Mouse (Mus musculus): Measurements from ENCODE around the gene Myh2.

The Myh2 gene

DNA sequence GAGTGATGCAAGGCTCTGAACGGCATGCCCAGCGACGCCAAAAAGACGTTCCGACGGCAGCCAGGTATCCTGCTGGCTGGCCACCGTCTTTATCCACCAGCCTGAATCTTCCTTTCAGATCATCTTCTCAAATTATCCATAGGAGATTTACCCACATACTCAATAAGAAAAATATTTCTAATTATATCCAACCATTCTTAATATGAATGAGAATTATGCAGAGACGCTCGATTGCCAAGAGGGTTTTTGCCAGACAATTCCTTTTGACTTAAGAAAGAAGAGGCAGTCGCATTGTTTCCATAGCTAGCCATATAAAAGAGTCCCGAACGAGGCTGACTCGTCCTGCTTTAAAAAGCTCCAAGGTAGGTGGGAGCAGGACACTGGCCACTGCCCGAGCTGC, at the start of gene Myh2:
Gene Myh2 (plus strand): TSS at position 301 of the 400 bp plus-strand sequence.
- no peak for DNase-seq

DNA sequence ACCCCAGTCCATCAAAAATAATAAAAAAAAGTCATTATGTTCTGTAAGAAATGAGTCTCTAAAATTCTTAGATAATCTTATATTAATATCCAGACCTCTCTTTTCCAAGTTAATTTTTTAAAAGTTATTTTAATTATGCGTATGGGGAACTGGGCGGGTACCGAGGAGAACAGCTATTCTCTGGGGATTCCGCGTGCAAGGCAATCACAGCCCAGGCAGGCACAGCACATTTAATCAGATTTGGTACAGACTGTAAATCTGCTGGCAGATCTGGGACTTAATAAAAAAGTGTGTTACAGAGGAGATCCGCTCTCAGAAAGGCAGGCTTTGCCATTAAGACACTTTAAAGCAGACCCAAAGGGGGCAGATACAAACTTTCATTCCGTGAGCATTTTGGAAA, 45.9 kb upstream of the Myh2 start:
- DNase-seq: no peak

DNA sequence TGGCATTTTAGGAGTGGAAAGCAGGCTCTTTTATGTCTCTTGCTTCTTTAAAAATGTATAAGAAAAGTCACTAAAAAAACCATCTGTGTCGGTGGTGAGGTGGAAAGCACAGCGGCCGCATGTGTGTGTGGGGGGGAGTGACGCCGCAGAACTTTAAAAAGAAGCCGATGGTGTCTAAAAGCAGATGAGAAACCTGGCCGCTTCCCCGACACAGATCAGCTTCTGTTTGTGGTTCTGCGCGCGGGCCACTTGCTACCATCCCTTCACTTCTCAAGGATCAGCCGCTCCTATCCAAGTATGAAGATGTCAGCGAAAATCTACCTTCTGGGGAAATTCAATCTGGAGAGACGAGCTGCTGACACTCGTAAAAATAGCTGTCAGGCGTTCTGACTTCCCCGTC, 45.5 kb upstream of the Myh2 start:
- DNase-seq: no peak

DNA sequence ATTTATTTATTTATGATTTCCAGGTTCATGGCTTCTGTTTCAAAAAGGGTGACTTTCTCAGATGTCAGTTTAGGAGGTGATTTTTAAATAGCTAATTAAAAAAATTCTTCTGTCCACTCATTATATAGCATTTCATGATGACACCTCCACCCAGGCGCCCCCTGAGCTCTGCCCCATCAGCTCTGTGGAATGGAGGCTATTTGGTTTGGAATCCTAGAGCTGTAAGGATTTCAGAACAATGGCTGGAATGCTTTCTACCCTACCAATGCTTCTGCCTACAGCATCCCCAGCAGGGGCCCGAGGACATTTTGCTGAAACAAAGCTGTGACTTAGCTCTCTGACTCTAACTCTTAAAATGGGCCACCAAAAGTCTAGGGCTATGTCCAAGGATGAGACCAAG, 37.3 kb upstream of the Myh2 start:
- no peak for DNase-seq

DNA sequence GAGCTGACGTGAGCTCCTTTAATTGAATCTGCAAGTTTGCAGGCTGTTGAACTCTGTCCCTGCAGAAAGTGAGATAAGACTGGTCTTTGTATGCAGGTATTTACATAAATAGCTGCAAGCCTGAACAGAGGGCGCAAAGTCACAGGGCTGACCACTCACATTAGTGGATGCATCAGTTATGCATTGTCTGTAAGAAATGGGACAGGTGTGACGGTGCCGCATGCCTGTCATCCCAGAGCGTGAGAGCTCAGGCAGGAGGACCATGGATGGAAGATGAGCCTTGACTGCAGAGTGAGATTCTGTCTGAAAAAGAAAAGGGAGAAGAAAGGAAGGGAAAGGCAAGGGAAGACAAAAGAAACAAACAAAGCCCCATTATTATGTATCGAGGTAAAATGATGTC, 36.2 kb upstream of the Myh2 start:
- no peak for DNase-seq

DNA sequence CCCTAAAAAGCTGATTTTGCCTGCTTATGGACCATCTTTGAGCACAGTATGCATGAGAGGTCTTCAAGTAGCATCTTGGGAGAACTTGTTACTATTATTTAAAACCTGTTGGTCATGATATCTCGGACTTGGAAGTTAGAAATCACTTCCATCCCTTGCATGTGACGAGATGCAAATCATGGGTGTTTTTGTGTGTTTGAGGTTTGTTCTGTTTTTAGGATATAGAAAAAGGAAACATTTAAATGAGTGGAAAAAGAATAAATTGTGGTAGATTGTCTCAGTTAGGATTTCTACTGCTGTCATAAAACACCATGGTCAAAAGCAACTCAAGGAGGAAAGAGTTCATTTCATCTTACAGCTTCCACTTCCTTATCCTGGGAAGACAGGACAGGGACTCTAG, 35.3 kb upstream of the Myh2 start:
- DNase-seq: no peak

DNA sequence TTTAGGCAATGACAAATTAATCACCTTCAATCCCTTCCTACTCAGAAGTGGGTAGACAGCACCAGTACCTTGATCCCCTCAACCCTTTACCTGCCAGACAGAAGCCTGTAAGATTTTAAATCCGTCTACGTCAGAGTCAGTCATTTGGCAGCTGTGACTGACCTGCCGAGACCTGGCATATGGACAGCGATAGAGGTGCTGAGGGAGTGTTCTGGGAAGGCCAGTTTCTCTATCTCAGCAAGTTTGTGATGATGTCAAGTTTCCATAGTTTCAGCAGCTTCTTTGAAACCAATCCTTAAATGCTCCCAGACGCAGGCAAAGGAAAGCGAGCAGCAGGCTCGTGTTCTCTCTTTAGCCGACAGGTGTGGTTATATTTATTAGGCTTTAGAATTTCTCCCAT, 31.3 kb upstream of the Myh2 start:
- no peak for DNase-seq

DNA sequence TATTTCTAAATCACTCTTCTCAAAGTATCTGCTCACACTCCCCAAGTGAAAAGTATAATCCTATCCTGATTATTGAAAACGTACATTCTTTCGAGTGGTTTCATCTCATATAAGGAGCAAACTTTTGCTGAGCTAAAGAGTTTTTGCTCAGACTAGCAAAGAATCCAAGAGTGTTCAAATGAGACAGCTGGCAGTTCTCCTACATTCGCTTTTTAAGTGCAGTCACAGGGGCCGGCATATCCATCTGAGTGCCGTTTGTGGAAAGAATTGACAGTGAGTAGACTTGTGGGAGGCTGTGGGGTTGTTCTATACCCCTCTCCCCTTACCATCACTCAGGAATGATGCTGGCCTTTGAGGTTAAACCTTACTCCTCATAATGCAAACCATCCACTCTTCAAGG, 30.7 kb upstream of the Myh2 start:
- no peak for DNase-seq

DNA sequence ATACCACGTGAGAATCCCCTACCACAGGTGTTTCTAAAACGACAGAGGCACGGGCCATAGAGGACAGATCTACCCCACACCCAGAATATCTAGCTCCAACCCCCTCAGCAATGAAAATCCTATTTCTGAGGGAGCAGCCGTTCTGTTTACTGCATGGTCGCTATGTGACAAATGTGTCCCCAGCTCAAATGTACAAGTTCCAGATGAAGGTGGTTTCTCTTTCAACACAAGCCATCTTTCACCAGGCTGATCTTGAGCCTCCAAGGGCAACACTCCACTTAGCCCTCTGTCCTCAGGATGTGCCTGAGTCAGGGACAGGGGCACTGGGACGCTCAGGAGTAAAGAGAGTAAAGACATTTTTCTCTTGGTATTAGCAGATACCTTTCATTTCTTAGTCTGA, 29.8 kb upstream of the Myh2 start:
- no peak for DNase-seq

DNA sequence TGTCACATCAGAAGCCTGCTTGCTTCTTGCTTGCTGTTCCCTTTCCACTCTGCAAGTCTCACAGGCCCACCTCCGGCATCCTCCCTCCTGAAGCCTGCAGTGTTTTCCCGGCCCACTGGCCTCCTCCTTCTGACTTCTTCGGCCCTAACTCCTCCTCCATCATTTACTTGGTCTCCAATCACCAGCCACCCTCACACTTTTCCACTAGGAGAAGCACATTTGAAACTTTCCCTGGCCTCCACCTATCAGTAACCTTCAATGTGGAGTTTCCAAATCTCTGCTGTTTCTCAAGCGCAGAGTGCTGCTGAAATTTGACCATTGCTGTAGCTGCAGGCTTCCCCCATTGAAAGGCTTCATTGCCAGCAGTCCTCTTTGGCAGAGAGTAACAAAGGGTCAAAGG, 28.8 kb upstream of the Myh2 start:
- no peak for DNase-seq

DNA sequence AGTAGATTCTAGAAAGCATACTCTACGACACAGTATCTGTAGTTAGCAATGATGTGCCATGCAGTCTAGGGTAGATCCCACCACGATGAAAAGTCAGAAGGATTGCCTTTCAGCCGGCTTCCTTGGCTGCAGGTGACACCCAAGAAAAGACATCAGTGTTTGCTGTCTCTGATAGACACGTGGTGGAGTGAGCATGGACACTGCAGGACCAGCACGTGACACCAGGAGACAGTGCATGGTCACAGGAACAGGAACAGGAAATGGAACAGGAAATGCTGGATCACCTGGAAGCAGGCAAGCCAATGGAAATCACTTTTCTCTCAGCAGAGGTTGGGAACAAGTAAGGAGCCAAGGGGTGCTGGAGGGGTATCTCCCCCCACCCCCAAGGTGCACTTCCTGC, 27.8 kb upstream of the Myh2 start:
- DNase-seq: no peak

DNA sequence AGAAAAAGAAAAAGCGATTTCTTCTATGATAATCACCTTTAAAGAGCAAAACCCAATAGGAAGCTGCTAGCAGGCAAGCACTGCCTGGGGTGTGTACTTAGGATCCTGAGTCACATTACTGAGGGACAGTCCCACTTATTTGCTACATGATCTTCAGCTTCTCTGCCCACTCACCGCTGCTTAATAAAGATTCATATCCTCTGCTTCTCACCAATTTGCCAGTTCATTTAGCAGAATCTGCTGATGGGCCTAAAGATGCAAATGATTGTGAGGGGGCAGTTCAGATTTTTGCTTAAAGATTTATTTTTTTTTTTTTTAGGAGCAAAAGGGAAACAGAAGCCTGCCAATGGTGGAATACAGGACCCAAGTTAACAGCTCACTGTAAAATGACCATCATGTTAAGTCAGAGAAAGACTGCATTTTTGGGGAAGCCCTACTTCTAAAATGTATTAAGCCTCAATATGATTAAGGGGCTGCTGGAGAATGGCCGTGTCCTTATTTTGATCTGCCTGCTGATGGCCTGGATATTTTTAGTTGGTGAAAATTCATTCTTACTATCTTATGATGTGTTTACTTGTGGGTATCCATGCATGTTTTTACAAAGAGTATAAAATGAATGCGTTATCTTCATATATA, 26.8 kb upstream of the Myh2 start:
- no peak for DNase-seq

DNA sequence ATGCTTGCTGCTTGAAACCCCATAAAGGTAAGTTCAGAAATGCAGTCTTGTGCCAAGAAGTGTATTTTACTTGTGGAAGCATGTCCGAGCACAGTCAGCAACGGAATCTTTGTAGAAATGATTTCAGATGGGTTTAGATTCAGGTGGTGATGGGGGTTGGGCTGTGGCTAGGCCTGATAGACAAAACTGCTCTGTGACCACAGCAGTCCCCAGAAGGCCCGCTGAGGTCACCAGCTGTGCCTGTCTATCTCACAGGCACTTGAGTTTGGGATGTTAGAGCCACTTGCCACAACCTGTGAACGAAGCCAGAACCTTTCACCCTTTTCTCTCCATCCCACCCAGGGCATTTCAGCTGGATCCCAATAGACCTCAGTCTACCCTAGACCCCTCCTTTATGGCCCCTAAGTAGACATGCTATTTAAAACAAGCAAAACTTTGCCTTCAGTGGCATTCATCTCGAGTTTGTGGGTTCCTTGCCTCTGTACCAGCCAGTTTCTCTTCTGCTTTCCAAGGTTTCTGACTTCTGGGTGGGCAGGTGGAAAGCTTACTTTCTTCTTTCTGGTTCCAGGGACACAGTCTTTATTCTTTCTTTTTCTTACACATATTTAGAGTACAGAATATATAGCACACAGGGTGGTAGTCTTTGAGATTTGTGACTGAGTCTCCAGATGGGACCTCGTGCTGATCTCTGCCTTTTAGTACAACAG, 26.1 kb upstream of the Myh2 start:
- no peak for DNase-seq

DNA sequence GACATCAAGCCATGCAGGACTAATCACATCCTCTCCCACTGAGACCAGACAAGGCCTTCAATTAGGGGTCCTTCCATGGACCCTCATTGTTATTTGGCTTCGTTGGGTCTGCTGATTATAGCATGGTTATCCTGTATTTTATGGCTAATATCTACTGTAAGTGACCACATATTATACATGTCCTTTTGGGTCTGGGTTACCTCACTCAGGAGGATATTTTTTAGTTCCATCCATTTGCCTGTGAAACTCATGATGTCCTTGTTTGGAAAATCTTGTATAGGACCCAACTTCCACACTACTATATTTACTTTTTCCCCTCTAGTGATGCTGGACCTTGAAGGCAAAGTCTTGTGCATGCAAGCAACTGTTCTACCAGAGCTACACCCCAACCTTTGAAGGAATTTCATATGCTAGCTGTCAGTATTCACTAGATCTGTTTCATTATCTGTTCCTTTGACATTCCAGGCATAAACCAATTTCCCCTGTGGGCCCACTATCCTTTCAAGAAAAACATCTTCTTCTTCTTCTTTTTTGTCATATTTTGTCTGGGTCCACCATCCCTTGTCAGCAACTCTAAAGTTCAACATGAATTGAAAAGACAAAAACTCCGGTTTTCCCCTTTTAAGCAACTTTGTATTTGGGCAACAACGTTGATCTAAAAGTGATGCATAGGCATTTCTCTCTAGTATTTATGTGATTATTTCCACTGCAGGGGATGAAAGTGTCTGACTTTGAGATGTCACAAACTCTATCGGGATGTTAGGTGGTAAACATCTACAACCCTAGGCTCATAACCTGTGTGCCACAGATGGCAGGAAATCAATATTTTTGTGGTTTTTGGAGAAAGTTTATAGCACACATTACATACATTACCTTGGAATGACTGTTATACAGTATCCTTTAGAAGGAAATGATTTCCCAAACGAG, 25.1 kb upstream of the Myh2 start:
- no peak for DNase-seq

DNA sequence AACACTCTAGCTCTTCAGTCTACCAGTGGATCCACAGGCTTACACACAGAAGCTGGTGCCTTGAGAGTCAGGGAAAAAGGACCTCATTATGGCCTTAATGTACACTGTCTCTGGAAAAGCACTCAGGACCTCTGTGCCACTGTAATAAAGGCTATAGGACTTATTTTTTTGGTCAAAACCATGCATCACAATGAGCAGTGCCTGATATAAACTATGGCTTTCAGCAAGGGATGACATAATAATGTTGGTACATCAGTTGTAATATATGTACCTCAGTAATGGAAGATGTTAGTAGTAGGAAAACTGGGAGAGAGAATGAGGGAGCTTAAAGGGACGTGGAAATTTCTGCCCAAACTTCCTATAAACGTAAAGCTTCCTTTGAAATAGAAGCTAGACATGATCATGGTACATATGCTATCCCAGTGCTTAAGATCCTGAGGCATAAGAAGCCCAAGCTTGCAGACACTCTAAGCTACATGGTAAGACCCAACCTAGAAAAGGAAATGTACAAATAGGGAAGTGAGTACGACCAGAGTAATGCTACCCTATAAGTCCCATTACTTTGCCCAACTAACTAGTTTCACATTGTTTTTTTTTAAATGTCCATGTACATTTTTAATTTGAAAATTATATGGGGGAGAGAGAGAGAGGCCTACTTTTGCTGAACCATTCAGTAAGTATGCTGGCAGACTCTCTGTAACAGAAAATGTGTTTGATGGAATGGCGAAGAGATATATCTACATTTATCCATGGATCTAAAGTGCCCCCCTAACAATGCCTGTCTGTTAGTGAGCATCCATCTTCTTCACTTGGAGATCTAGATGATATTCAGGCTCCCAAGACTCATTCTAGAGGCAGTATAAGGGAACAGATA, 24.2 kb upstream of the Myh2 start:
- DNase-seq: no peak

DNA sequence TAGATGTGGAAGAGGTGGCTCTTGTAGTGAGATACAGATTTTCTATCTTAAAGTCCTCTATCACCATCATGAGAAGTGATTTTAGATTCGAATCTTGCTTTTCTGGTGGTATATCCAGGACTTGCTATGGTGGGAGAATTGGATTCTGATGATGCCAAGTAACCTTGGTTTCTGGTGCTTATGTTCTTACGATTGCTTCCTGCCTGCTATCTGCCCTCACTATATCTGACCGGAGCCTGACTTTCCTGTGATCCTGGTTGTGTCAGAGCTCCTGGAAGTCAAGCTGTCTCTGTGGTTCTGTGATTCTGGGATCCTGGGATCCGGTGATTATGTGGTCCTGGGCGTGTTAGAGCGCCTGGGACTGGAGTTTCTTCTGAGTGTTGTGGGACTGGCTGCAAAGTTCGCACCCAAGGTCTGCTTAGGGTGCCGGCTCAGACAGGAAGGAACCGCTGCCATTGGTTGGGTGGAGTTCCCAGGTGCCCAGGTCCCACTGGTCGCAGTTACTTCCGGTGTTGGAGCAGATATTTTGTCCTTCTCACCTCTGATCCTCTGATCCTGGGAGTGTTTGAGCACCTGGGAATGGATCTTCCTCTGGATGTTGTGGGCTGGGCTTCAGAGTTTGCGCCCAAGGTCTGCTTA, 23.4 kb upstream of the Myh2 start:
- no peak for DNase-seq

DNA sequence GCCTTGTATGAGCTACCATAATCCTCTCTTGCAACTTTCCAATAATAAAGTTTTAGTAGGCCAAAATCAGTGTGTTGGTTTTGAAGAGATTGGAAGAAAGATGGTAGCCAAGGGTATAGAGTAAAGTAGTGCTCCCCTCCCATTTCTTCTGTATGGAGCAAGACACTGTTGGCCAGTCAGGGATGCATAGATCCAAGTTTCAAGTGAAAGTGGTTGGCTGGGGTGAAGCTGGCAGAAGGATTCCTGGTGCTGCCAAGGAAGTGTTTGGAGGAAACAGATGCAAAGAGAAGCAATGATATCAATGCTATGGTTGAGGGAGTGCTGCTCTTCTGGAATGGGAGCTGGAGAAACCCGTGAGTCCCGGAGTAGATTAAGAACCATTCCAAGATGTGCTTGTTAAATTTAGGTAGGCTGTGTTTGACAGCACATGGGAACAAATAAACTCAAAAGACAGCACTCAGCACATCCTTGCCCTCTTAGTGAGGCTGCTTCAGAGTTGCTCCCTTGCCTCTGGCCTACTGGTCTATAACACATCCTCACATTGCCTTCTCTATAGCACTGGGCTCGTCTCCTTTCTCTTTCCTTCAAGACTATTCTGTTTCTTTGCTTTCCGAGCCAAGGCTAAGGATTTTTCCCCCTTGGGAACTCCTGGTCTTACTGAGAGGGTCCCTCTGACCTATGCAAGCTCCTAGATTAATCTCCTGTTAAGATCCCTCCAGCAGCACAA, 22.4 kb upstream of the Myh2 start:
- DNase-seq: no peak

DNA sequence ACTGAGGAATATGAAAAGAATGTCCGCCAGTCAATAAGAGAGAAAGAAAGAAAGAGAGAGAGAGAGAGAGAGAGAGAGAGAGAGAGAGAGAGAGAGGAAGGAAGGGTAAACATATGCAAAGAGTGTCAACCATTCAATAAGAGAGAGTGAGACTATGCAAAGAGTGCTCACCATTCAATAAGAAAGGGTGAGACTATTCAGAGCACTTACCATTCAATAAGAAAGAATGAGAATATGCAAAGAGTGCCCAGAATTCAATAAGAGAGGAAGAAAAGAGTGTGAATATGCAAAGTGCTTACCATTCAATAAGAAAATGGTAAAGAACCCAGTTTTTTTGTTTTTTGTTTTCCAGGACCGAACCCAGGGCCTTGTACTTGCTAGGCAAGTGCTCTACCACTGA, 20.6 kb upstream of the Myh2 start:
- no peak for DNase-seq

DNA sequence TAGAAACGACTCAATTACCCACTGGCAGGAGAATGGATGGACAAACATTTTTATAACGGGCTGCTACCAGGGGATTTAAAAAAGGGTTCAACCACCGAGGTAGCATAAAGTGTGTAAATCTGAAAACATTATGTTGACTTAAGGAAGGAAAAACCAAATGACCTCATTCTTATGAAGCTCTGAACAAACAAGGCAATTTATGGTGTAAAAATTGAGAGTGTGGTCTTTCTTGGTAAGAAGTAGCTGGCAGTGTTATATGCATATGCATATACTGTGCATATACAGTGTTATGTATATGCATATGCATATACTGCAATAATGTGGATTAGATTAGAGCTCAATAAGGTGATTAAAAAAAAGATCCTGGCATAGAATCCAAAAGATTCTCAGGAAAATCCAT, 19.7 kb upstream of the Myh2 start:
- DNase-seq: no peak

DNA sequence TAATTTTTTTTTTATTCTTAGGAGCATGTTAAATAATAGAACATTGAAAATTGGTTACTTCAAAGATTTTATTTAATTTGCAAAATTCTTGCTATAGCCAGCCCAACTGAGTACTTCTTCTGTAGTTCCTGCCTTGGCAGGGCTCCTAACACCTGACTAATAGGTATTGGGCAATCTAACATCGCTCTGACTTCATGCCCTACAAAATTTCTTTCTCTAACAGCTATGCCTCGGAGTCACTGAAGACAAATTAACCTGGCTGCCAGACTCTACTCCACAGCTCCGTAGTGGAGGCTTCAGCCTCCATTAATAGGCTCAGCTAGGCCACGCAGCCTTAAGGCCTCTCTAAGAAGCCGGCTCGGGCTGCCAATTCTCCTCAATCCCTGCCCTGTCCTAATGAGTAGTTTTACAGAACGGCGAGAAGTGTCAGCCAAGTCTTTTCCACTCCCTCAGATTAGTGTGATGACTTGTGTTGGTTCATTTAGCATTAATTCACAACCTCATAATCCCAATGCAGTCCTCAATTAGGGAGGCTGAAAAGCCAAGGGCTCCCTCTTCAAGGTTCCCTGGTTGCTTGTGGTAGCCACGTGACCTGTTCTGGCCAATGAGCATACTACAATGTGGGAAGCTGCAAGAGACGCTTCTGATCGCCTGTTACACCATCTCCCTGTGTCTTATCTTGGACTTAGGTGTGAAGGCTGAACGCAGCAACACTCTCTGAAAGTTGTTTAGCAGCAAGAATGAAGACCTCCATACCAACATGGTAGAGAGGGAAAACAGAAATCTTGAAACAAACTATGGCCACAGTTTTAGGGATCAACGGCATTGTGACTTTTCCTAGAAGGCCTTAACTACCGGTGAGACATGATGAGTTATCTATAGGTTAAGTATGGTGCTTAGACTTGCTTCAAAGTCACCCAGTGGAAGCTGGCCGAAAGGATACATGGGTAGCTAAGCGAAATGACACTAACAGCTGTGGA, 18.9 kb upstream of the Myh2 start:
- DNase-seq: no peak

DNA sequence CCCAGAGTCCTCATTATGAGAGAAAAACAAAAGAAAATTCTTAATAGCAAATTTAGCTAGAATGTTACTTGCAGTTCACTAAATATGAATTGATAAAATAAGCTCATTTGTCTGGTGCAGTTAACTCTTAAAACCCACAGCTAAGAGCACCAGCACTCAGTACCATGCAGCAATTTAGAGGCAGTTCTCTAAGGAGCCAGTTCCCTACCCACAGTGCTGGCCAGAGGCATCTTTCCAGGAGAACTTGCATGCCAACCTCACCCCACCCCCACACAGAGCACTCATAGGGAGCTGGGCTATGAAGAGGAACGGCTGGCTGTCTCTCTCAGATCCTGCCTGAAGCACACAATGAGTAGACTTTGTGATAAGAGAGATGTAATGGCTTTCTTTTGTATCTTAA, 17.7 kb upstream of the Myh2 start:
- DNase-seq: no peak

Measured in cerebellum, adult 8-10 months (tissue).